Mouse (Mus musculus) left cerebral cortex, postnatal 14 days (tissue): ENCODE measurements around the gene Ciapin1. TPM values are rescaled to one million over a fixed set of nuclear protein-coding genes. Genes with fewer than 3 reads are reported as not detected.

Experiments used
- DNase-seq, 2 experiments: peaks; one replicate each; pipeline ENCODE4 v3.0.0; 2021 to 2022; ENCODE audit warnings: low spot score in 2 of 2, mixed read lengths in 1 of 2
- intact Hi-C: fragments of 180-260 bp; cut with DNase I; formaldehyde crosslinking; loops from one replicate; pipeline ENCODE4 v1.15.1; 2025
- total RNA-seq, 2 experiments: library from RNA; stranded (reverse); gene quantifications; 2 replicates each; pipeline ENCODE4 v1.2.3; 2021

Ciapin1 gene
- total RNA-seq, 2 experiments from 2014 or later = 73.9 to 76.7 TPM

DNA sequence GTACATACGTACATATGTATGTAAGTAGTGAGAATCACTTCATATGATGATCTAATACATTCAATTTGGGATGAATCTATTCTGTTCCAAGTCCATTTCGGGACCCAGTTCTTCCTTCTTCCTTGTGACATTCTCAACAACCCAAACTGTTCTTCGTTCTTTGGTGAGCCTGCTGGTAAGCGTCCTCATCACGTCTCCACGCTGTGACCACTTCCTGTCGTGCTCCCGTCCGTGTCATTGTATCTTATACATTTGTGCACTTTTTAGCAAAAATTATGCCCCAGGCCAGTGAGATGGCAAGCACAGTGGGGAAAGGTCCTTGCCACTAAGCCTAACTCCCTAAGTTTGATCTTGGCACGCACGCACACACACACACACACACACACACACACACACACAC lies 20.2 kb downstream of the Ciapin1 start:
- intact Hi-C loops = loop anchor here (10.0 kb wide), 1 partner anchor 223 kb away; no protein-coding TSS in a partner anchor

DNA sequence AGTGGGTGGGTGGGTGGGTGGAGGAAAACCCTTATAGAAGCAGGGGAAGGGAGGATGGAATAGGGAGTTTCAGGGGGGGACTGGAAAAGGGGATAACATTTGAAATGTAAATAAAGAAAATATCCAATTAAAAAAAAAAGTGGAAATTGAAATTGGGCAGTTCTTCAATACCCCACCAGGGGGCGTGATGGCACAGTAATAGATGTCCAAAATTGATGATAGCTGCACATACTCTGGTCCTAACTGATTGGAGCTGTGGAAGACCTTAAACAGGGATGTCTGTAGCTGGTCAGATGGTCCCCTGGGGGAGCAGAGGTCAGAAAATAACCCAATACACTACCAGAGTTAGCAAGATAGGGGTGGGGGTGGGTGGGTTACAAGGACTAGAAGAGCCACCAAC lies 23.6 kb downstream of the Ciapin1 start:
- intact Hi-C loops = loop anchor here (5.0 to 10.0 kb wide), 2 partner anchors 42 to 220 kb away; partner anchors contain the start of gene Cx3cl1
- DNase-seq = no peak

More for the DNA sequence above, 20.2 kb downstream of the Ciapin1 start:
- DNase-seq = no peak

DNA sequence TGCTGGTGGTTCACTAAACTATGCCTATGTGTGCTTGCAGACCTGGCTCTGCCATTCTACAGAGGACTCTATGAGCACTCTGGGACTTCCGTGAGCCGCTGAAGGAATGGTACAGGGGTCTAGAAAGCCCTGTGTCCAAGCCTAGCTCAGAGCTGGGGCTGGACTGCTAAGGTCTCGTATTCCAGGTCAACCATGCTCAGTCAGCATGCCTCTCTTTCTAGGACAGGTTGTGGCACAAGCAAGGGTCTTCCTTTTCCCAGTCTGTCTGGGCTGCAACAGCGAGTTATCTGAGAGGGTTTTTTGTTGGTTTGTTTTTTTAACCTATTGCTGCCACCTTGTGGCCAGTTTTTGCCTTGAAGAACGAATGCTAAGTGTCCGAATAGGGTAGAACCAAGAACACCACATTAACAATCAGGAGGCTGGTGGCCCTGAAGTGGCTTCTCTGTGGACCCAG lies 25.5 kb downstream of the Ciapin1 start:
- intact Hi-C loops = loop anchor here (1.0 to 10.0 kb wide), 3 partner anchors 40 to 218 kb away; partner anchors contain the start of gene Cx3cl1
- DNase-seq = peak; percentile 94

DNA sequence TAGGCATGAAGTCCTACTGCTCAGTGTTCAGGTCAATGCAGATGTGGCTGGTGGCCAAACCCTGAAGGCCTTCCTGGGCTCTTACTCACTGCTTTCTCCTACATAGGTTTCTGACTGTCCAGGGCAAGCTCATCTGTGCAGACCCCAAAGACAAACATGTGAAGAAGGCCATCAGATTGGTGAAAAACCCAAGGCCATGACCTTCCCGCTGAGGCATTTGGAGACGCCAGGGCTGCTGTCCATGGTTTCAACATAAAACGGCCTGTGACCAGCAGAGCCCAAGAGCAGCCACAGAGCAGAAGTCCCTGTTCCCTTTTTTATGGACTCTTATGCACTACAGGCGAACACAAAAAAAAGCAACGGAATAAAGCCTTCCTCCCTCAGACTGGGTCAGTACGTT lies 26.5 kb downstream of the Ciapin1 start:
- intact Hi-C loops = loop anchor here (1.0 to 10.0 kb wide), 3 partner anchors 39 to 217 kb away; partner anchors contain the start of gene Cx3cl1

DNA sequence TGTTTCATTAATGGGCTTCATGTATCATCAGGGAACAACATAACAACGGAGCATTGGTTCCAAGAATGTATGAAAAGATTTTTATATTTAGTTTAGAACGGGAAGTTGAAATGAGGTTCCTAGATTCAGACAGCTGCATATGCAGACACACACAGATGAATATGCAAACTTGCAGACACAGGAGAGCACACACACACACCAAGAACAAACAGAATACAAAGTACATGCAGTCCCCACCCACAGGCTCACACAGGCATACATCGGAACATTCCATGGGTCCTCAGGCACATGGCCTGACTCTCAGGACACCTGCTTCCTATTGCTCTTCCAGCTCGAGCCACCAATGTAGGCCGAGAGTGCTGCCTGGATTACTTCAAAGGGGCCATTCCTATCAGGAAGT lies 27.3 kb downstream of the Ciapin1 start:
- peak in 1 of 2 experiments; percentile 84 for DNase-seq

More for the DNA sequence above, 26.5 kb downstream of the Ciapin1 start:
- DNase-seq = no peak

DNA sequence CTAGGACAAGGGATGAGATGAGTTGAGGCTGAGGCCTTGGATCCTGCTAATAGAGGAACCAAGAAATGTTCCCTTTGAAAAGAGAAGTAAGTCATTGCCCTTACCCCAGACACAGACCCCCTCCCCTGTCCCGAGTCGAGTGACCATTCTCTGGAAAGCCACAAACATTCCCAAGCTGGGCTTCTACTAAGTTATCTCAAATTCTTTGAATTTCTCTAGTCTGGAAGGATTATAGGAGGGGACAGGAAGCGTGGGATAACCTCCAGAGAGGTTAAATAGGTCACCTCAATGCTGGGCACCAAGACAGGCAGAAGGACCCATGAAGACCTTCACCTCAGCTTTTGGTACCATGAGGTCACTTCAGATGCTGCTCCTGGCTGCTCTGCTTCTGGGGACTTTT lies 28.0 kb downstream of the Ciapin1 start, which contains the start of gene Ccl17:
TSS of gene Ccl17 (plus strand) at position 301 of the 400 bp plus-strand sequence.
- intact Hi-C loops = loop anchor here (5.0 to 10.0 kb wide), 2 partner anchors 38 to 215 kb away; partner anchors contain the start of gene Cx3cl1

More for the DNA sequence above, 27.3 kb downstream of the Ciapin1 start:
- intact Hi-C loops = loop anchor here (5.0 to 10.0 kb wide), 2 partner anchors 39 to 216 kb away; partner anchors contain the start of gene Cx3cl1

DNA sequence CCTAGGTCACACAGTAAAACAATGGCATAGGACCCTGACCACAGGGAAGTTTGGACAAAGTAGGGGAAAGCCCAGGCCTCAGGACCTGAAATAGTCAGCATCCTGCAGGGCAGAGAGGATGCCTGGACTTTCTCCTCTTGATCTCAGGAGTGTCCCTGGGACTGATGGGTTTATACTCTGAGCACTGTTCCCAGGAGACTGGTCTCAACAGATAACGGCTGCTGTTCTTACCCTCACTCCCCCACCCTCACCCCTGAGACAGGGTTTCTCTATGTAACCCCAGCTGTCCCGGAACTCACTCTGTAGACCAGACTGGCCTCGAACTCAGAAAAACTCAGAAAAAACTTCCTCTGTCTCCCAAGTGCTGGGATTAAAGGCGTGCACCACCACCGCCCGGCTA lies 29.8 kb downstream of the Ciapin1 start:
- no peak for DNase-seq
- intact Hi-C loops = no loop called here

More for the DNA sequence above, 28.0 kb downstream of the Ciapin1 start, which contains the start of gene Ccl17:
- DNase-seq = no peak

DNA sequence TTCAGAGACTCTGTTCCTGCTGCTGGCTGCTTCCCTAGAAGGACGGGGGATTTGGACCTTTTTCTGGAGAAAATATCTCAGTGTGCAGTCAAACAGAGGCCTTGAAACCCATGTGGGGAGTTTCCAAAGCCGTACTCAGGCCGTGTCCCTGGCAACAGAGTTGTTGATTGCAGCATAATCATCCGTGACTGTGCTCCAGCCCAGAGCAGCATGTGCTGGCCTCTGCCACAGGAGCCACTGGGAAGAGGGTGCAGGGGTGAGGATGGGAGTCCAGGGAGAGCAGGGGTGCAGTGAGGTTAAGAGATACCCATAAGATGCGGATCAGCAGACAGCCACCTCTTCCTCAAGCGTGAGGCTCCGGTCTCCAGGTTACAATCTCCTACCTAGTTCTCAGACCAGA lies 30.7 kb downstream of the Ciapin1 start:
- intact Hi-C loops = no loop called here
- DNase-seq = no peak

DNA sequence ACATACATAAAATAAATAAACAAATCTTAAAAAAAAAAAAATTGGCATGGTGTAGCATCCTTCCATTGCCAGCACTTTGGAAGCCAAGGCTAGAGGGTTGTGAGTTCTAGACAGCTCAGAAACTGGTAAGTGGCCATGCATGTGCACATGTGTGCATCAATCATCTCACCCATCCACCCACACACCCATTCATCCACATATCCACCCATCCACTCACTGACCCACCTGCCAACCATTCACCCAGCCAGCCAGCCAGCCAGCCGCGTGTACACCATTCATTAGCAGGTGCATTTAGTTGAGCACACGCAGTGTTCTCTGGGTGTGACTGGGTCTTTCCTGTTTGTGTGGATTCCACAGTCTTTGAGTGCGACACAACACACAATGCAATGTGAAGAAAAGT lies 32.3 kb downstream of the Ciapin1 start:
- DNase-seq = no peak
- intact Hi-C loops = no loop called here

DNA sequence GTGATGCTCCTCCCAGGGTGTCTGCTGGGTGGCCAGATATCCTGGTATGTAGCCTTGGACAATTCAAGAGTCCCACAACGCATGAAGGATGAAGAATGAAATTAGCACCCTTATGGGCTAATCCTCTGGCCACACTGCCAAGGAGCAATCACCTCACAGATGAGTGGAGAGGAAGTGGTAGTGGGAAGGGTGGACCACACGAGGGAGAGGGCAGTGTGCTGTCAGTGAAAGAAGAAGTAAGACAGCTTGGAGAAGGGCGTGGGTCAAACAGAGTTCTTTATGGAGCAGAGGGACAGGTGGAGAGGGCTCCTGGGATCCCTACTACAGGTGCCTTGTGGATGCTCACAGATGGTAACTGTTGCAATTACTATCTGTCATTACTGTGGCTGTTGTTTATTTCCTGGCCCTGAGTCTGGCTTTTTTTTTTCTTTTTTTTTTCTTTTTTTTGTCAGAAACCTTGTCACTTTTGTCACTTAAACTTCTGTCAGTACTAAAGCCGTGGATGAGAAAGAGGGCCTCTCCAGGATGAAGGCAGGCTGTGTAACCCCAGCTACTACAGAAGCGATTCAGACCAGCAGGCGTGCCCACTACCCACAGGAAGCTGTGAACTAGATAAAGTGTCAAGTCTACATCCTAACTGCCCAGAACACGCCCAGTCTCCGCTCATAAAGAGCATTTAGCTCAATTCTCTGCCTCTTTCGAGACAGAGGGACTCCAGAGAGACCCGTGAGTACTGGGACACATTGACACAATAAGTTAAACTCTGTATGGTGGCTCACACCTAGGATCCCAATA lies 33.4 kb downstream of the Ciapin1 start:
- intact Hi-C loops = no loop called here
- no peak for DNase-seq

DNA sequence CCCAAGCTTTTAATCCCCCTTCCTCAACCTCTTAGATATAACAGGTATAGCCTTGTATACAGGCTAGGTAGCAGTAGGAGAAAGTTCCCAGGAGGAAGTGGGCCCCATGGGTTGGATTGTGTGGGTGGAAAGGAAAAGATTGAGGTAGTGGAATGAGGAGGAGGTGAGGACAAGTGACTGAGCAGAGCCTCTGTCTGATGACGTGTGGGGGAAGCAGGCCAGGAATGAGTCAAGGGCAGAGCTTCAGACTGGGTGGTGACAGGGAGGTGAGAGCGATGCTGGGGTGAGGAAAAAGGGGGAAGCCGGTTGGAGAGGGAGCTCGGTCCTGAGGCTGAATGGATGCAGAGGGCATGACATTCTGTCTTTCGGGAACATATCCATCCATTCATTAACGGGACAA lies 34.6 kb downstream of the Ciapin1 start:
- intact Hi-C loops = no loop called here
- no peak for DNase-seq

DNA sequence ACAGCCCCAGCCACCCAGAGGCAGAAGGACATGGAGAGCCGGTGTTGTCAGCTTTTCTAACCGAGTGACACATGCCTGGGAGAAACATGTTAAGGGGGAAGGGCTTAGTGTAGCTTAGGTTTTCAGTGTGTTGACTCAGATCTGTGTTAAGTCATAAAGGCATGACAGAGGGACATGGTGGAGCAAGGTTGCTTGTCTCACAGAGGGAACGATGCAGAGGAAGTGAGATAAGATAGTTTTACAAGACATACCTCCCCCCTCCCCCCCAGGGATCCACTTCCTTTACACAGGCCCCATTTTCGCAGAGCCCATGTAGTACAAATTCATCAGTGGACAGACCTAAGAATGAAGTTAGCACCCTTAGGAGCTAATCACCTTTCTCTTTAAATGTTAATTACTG lies 35.8 kb downstream of the Ciapin1 start:
- DNase-seq = no peak
- intact Hi-C loops = no loop called here

DNA sequence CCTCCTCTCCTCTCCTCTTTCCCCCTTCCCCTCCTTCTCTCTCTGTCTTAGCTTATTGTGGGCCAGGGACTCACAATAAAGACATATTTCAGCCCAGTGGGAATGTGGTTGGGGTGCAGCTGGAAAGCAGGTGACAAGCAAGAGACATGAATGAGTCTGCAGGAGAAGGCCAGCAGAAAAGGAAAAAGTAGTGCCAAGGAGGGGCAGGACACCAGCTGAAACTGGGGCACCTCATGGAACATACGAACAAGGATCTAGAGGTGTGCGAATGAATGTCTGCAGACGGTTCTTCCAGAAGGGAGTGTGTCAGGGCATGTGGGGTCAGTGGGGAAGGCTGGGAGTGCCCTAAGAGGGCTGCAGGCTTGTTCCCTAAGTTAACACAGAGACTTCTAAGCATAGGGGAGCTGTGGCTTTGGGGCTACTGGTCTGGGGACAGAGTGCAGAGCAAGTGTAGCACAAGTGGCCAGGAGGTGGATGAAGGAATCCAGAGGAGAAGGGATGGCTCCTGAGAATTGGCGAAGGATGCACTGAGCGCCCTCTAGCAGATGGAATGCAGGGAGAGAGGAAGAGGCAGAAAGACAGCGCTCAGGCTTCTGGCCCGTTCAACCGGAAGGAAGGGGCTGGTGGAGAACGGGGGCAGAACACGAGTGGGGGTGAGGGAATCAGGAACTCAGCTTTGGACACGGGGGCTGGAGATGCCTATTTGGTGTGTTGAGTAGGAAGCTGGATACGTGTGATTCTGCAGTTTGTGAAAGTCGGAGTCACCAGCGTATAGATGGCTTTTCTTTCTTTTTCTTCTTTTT lies 36.7 kb downstream of the Ciapin1 start:
- DNase-seq = peak; percentile 61 to 66

DNA sequence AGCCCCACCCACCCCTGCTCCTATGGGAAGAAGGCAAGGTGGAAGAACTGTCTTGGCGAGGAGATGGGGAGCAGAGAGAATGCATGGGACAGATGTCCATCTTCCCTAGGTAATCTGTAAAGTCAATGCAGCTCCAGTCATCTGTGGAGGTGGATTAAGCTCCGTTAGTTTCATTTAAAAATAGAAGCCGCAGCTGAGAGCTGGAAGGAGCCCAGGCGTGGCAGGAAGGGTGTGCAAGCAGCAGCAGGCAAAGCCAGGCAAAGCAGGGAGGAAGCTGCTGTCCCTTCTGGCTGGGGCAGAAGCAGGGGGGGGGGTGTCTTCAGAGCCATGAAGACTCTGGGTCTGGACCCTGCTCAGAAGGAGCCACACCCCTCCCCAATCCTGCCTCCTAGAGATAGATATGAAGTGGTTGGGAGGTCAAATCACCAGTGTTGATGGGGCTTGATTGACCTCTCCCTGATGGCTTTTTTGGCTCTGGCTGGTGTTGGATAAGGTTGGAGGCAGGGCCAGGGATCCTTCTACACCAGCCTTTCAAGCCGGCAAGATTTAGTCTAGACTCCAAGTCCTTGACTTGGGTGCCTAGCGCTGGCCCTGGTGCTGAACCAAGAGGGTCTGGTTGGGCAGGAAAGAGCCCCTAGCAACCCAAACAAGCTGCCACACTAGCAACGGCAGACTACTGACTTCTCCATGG lies 37.7 kb downstream of the Ciapin1 start:
- intact Hi-C loops = no loop called here
- peak; percentile 58 to 71 for DNase-seq

More for the DNA sequence above, 36.7 kb downstream of the Ciapin1 start:
- intact Hi-C loops = no loop called here

DNA sequence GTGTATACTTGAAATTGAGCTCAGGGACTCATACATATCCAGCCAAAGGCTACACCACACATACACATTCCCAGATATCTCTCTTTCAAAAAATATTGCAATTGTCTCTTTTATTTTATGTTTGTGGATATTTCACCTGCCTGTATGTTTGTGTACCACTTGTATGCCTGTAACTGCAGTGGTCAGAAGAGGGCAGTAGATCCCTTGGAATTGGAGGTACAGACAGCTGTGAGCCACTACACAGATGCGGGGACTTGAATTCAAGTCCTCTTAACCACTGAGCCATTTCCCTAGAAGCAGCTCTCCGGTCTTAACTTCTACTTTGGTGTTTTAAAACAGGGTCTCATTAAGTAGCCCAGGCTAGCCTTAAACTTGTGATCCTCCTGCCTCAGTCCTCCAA lies 43.4 kb downstream of the Ciapin1 start:
- DNase-seq = no peak
- intact Hi-C loops = no loop called here

DNA sequence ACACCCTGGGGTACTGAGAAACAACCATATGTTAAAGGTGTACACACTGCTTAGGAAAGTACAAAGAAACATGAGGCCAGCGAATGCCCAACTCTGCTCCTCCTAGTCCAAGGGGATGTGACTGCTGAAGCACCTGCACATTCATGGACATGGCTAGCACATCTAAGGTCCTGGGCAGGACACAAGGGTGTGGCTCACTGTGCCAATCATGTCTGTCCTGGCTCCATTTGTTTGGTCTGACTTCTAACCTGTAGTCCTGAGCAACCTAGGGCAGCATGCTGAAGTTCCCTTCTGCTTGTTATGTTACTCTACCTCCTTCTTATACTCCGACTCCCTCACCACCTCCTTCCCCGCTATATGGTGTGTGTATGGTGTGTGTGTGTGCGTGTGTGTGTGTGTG lies 43.8 kb downstream of the Ciapin1 start:
- intact Hi-C loops = no loop called here
- DNase-seq = no peak

DNA sequence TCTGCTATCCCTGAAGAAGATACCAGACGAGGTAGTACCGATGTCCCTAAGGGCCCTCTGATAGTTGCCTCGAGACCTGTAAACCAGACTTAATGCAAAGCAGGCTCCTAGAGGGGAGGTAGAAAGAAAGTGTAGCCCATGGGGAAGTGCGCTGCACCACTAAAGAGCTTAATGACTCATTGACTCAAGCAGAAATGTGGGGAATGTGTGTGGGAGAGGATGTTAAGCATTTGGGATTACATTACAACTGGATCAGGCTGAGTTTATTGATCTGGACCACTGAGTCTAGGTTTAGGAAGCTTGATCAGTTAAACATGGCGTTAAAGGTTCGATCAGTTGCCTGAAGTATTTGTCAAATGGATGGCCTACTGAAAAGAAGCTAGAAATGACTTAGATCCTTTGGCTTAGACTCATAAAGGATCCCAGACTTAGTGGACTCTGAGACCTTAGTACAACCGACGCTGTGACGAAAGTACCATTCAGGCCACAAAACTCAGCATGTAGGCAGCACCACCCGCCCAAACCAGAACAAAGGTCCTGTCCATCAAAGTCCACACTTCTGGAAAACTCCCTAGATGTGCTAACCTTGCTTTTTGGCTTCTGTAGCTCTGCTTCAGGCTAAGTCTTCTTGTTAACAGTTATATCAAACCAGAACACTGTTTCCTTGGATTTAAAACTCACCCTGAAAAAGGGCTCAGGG lies 48.8 kb downstream of the Ciapin1 start:
- DNase-seq = no peak
- intact Hi-C loops = no loop called here
